Mouse (Mus musculus): ENCODE measurements around the gene Art5. TPM values are rescaled to one million over a fixed set of nuclear protein-coding genes. Genes with fewer than 3 reads are reported as not detected.
"Not testable (repeated sequence)": the region's sequence is repeated elsewhere in the genome, so short reads cannot be mapped to it uniquely, and the experiment has no call there.

The Art5 gene
- total RNA-seq, 2 experiments from 2014 or later: not detected

GRCm38 (mm10) chr7:102082816-102083215 lies 26.5 kb downstream of the Art5 start, which contains the start of gene Trpc2:
TSS of gene Trpc2 (plus strand) at chr7:102083116.
- DNase-seq (ENCODE audit: low spot score in 2 of 2): no peak

DNA sequence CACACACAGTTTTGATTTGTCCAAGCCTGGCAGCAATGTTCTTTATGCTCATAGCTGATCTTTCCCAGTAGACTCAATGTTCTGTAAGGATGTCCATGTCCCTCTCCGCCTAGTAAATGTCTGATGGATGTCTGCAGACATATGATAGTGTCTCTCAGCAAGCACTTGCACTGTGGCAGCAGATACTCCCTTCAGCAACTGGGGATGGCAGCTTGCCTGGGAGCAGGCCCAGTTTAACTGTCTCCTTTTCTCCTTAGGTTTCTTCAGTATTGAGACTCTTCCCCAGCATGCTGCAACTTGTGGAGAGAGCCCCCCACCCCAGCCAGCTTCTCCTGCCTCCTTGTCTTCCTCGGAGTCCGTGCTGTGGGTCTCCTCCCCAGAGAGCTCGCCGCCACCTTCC lies 27.5 kb downstream of the Art5 start:
- DNase-seq (ENCODE audit: low spot score in 2 of 2): no peak

- DNase-seq (ENCODE audit: low spot score in 2 of 2): no peak
Measured at GRCm38 (mm10) chr7:102080311-102080710, 29.0 kb downstream of the Art5 start.

GRCm38 (mm10) chr7:102078517-102078916 lies 30.8 kb downstream of the Art5 start:
- peak in 1 of 2 experiments; percentile 16 for DNase-seq (ENCODE audit: low spot score in 2 of 2)

- DNase-seq (ENCODE audit: low spot score in 2 of 2): peak; percentile 24 to 36
Measured at GRCm38 (mm10) chr7:102076714-102077296, 32.5 kb downstream of the Art5 start.

- DNase-seq (ENCODE audit: low spot score in 2 of 2): no peak
Measured at GRCm38 (mm10) chr7:102066363-102066762, 42.9 kb downstream of the Art5 start.

DNA sequence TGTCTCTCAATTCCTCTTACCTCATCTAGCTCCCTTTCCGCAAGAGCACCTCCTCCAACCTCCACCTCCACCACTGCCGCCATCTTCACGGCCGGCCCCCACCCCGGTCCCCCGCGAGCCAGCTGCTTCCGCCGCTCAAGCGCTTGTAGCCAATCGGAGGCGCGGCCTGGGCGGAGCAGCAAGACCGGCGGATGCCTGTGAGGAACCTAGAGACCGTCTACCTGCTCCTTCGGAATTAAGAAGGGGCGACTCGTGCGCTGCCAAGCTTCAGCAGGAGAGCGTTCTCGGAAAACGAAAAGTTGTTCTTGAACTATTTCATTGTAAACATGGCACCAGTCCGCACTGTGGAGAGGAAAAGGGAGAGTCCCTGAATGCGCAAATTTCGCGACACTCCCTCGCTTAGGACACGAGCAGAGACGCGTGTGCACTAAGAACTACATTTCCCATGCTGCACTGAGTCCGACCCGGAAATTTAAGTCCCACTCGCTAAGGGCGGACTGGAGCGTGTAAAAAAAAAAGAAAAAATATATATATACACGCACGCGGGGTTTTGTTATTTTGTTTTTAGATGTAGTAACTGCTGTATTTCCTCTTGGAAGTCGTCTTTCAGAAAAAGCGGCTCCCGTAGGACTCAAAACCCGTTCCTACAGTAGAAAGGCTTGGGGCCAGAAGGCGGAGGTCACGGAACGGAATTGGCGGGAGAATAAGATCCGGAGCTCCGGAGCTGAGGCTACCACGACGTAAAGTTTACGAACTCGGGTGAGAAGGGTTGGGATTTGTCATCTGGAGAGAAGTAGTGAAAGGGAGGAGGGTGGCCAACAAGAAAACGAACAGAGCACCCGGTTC lies 44.0 kb downstream of the Art5 start, which contains the start of the genes Rnf121, Xndc1 and Xntrpc:
Gene Rnf121, minus strand, starts transcription at position 424 of the 846 bp plus-strand sequence.
Gene Xndc1, plus strand, starts transcription at position 466 of the 846 bp plus-strand sequence.
Gene Xntrpc, plus strand, starts transcription at position 668 of the 846 bp plus-strand sequence.
- DNase-seq (ENCODE audit: low spot score in 2 of 2): peak; percentile 89 to 95

GRCm38 (mm10) chr7:102064655-102065045 lies 44.6 kb downstream of the Art5 start:
- DNase-seq (ENCODE audit: low spot score in 2 of 2): no peak

GRCm38 (mm10) chr7:102063891-102064290 lies 45.4 kb downstream of the Art5 start:
- no peak for DNase-seq (ENCODE audit: low spot score in 2 of 2)

GRCm38 (mm10) chr7:102062203-102062602 lies 47.1 kb downstream of the Art5 start:
- no peak for DNase-seq (ENCODE audit: low spot score in 2 of 2)

- DNase-seq (ENCODE audit: low spot score in 2 of 2): no peak
Measured at GRCm38 (mm10) chr7:102061353-102061752, 47.9 kb downstream of the Art5 start.

- not testable (repeated sequence) for DNase-seq (ENCODE audit: low spot score in 2 of 2)
Measured at GRCm38 (mm10) chr7:102048524-102048923, 60.8 kb downstream of the Art5 start.

Other genes starting within 250 kb of the Art5 start
- 10 to 100 TPM; 27.2 to 34.1 TPM for gene Anapc15, start 245.8 kb downstream of the Art5 start, total RNA-seq (2021)
- gene Folr1, start 238.7 kb downstream of the Art5 start, total RNA-seq (2021): not detected
- 10 to 100 TPM; 82.6 to 87.9 TPM for gene Lamtor1, start 203.6 kb downstream of the Art5 start, total RNA-seq (2021)
- not detected for gene Tomt, start 203.1 kb downstream of the Art5 start, total RNA-seq (2021)
- 1 to 10 TPM; 5.4 to 5.5 TPM for gene Lrrc51, start 175.6 kb downstream of the Art5 start, total RNA-seq (2021)
- 100 to 1,000 TPM in 1 of 2 experiments, 10 to 100 TPM in 1; 93.8 to 106 TPM for gene Numa1, start 175.4 kb downstream of the Art5 start, total RNA-seq (2021)
- 1 to 10 TPM; 6.6 to 6.8 TPM for gene Il18bp, start 90.8 kb downstream of the Art5 start, total RNA-seq (2021)
- gene Rnf121, start 44.0 kb downstream of the Art5 start, total RNA-seq (2021): 10 to 100 TPM; 46.0 to 46.6 TPM
- 10 to 100 TPM; 20.5 to 26.6 TPM for gene Xndc1, start 44.0 kb downstream of the Art5 start, total RNA-seq (2021)
- gene Xntrpc, start 43.8 kb downstream of the Art5 start, total RNA-seq (2021): 1 to 10 TPM; 2.4 to 2.5 TPM
- gene Trpc2, start 26.4 kb downstream of the Art5 start, total RNA-seq (2021): not detected
- not detected for gene Art1, start 7.7 kb downstream of the Art5 start, total RNA-seq (2021)
- gene Chrna10, start 7.3 kb upstream of the Art5 start, total RNA-seq (2021): under 1 TPM; 0.30 to 0.46 TPM
- gene Nup98, start 100.7 kb upstream of the Art5 start, total RNA-seq (2021): 10 to 100 TPM; 43.3 to 45.6 TPM
- gene Pgap2, start 100.7 kb upstream of the Art5 start, total RNA-seq (2021): 10 to 100 TPM; 20.5 to 21.2 TPM
- 10 to 100 TPM; 21.7 to 22.5 TPM for gene Rhog, start 146.6 kb upstream of the Art5 start, total RNA-seq (2021)
- gene Stim1, start 158.3 kb upstream of the Art5 start, total RNA-seq (2021): 10 to 100 TPM; 74.4 to 80.5 TPM

Measured in left cerebral cortex, adult 18-20 months (tissue).